In the genomic region with DNA sequence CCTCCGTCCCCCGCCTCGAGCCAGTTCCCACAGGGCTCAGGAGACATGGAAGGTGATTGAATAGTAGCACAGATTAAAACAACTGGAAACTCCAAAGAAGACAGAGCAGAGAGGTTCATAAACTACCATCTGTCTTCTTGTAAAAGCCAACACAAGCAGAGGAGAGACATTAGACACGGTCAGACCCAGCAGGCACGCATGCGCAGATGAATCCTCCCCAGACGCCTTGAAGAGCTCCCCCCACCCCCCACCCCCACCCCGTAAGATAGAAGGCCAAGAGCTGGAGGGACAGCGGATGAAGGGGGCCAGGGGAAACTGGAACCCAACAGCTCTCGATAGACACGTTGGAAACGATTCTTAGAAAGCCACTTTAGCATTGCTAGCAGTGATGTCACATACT, we compare ENCODE assay signal across 18 mouse cellular contexts.
"Had no signal": no experiment of that assay in that cellular context is flagged by ENCODE, and none has a peak within 500 bp of the region (broad histone marks: within the 10 kb centered on the region; RNA-seq: fewer than 3 reads in every experiment).

No protein-coding gene starts in this region.

- H3K4me3 ChIP-seq: intestine, embryonic 15.5 days; kidney, embryonic 15.5 days; limb, embryonic 12.5 days; limb, embryonic 15.5 days; liver, embryonic 12.5 days; liver, embryonic 15.5 days; lung, embryonic 15.5 days; megakaryocyte, embryonic 14.5 days; midbrain, embryonic 10.5 days; midbrain, embryonic 15.5 days had no signal

- ATAC-seq: intestine, embryonic 15.5 days; liver, embryonic 12.5 days; midbrain, embryonic 15.5 days had no signal

- H3K4me1 ChIP-seq: intestine, embryonic 15.5 days; liver, embryonic 12.5 days; liver, embryonic 15.5 days; lung, embryonic 15.5 days; midbrain, embryonic 10.5 days; midbrain, embryonic 15.5 days had no signal

- H3K27me3 ChIP-seq: intestine, embryonic 15.5 days; liver, embryonic 12.5 days; liver, embryonic 15.5 days; lung, embryonic 15.5 days; midbrain, embryonic 15.5 days had no signal

- DNase-seq: kidney, adult 11 months; kidney, adult 8-10 months; kidney, postnatal 10 days; kidney, postnatal 36 days; lung, adult 18-20 months; lung, postnatal 10 days; lung, postnatal 36 days; thymus, postnatal 25 days had no signal

- H3K27ac ChIP-seq: intestine, embryonic 15.5 days; kidney, embryonic 15.5 days; limb, embryonic 12.5 days; limb, embryonic 15.5 days; liver, embryonic 12.5 days; liver, embryonic 15.5 days; lung, embryonic 15.5 days; midbrain, embryonic 10.5 days; midbrain, embryonic 15.5 days had no signal

- H3K9me3 ChIP-seq: intestine, embryonic 15.5 days; kidney, embryonic 15.5 days; limb, embryonic 12.5 days; limb, embryonic 15.5 days; liver, embryonic 12.5 days; liver, embryonic 15.5 days; lung, embryonic 15.5 days; megakaryocyte, embryonic 14.5 days; midbrain, embryonic 10.5 days; midbrain, embryonic 15.5 days had no signal

- H3K9ac ChIP-seq: intestine, embryonic 15.5 days; kidney, embryonic 15.5 days; limb, embryonic 12.5 days; limb, embryonic 15.5 days; liver, embryonic 12.5 days; liver, embryonic 15.5 days; lung, embryonic 15.5 days; midbrain, embryonic 15.5 days had no signal

- H3K36me3 ChIP-seq: intestine, embryonic 15.5 days; kidney, embryonic 15.5 days; limb, embryonic 12.5 days; limb, embryonic 15.5 days; liver, embryonic 12.5 days; liver, embryonic 15.5 days; lung, embryonic 15.5 days; midbrain, embryonic 10.5 days; midbrain, embryonic 15.5 days had no signal

- H3K4me2 ChIP-seq: intestine, embryonic 15.5 days; kidney, embryonic 15.5 days; limb, embryonic 12.5 days; limb, embryonic 15.5 days; liver, embryonic 12.5 days; liver, embryonic 15.5 days; lung, embryonic 15.5 days; midbrain, embryonic 15.5 days had no signal
